Comparison of ENCODE assay signal across 8 mouse cellular contexts in genomic region chr8:10925582-10926517, GRCm38 (mm10).
DNase-seq lines count a peak whose midpoint lies in the region; ATAC-seq and TF ChIP-seq lines count a peak whose summit lies in the region.

No protein-coding gene starts in this region.

- under 1% methylated on average over 18 of the region's 18 CpGs for WGBS in forebrain, embryonic 12.5 days

- no peaks in the 10 kb centered on the region for H3K9me3 ChIP-seq in E14TG2a.4 (ENCODE audit: low read length)
- H3K9me3 ChIP-seq in forebrain, embryonic 12.5 days = no peaks in the 10 kb centered on the region

- DNase-seq in gastrocnemius, adult 2 months = peak; percentile 36
- DNase-seq in gastrocnemius, postnatal 14 days = no peak
- DNase-seq in mesoderm, embryonic 11.5 days (ENCODE audit: low read depth, low spot score) = peak; percentile 63
- peak; percentile 61 for DNase-seq in thymus, postnatal 25 days
- DNase-seq in ovary, postnatal 36 days (ENCODE audit: low spot score) = no peak
- DNase-seq in lung, adult 18-20 months = no peak

- intact Hi-C loops in gastrocnemius, adult 2 months (cut with DNase I) = no loop called here
- intact Hi-C loops in gastrocnemius, postnatal 14 days (cut with DNase I; ENCODE audit: low total_unique reads) = no loop called here

- no peaks in the 10 kb centered on the region for H3K36me3 ChIP-seq in E14TG2a.4 (ENCODE audit: insufficient read depth, low read length)
- no peaks in the 10 kb centered on the region for H3K36me3 ChIP-seq in forebrain, embryonic 12.5 days (replicated peaks)

- H3K9ac ChIP-seq in forebrain, embryonic 12.5 days = peak overlapping the region; percentile 18; the same call in 1 of the 2 replicates

- H3K27ac ChIP-seq in gastrocnemius, adult 2 months = peak overlapping the region; percentile 43
- peak overlapping the region; percentile 82 for H3K27ac ChIP-seq in forebrain, embryonic 12.5 days

- no peak overlapping the region for H3K4me3 ChIP-seq in gastrocnemius, adult 2 months
- H3K4me3 ChIP-seq in E14TG2a.4 (replicated peaks; ENCODE audit: low read length) = peak overlapping the region; percentile 62
- H3K4me3 ChIP-seq in forebrain, embryonic 12.5 days (replicated peaks) = no peak overlapping the region; the same call in 1 of the 2 replicates

- peak overlapping the region; percentile 46 for H3K4me2 ChIP-seq in forebrain, embryonic 12.5 days

- ATAC-seq in forebrain, embryonic 12.5 days (ENCODE audit: low FRiP score) = peak; percentile 31; the same call in 1 of the 2 replicates

- peaks cover 50% of the 10 kb centered on the region for H3K27me3 ChIP-seq in E14TG2a.4 (ENCODE audit: insufficient read depth, low read length)
- peaks cover 34% of the 10 kb centered on the region for H3K27me3 ChIP-seq in forebrain, embryonic 12.5 days

- no peak for TF ChIP-seq CTCF in gastrocnemius, adult 2 months (IDR thresholded peaks at IDR 0.05)
- no peak for TF ChIP-seq CTCF in E14TG2a.4 (conservative IDR thresholded peaks at IDR 0.05; ENCODE audit: low read length)

- peaks cover 72% of the 10 kb centered on the region for H3K4me1 ChIP-seq in E14TG2a.4 (replicated peaks; ENCODE audit: low read depth, low read length)
- peaks cover 80% of the 10 kb centered on the region for H3K4me1 ChIP-seq in forebrain, embryonic 12.5 days

Comparison
In these comparisons a context has a peak if more than half of its experiments do, and no peak if none do; other contexts are left out.
1. DNase-seq: peak in gastrocnemius, adult 2 months (single experiment), mesoderm, embryonic 11.5 days (single experiment) and thymus, postnatal 25 days (single experiment); none in gastrocnemius, postnatal 14 days (single experiment), ovary, postnatal 36 days (single experiment) and lung, adult 18-20 months (0 of 2).